Mouse (Mus musculus) colon, adult 2 months (tissue): ENCODE results near the gene Pramel1. TPM values are rescaled to one million over a fixed set of nuclear protein-coding genes. Genes with fewer than 3 reads are reported as not detected.

Source experiments
- polyA plus RNA-seq: library from polyadenylated mRNA; depleted of rRNA; stranded (reverse); fragments of >200 nt; gene quantifications from 2 replicates; pipeline ENCODE4 v1.2.3, GENCODE M21; 2012; rRNA removed

Gene Pramel1
- not detected in 2 replicates for polyA plus RNA-seq

DNA sequence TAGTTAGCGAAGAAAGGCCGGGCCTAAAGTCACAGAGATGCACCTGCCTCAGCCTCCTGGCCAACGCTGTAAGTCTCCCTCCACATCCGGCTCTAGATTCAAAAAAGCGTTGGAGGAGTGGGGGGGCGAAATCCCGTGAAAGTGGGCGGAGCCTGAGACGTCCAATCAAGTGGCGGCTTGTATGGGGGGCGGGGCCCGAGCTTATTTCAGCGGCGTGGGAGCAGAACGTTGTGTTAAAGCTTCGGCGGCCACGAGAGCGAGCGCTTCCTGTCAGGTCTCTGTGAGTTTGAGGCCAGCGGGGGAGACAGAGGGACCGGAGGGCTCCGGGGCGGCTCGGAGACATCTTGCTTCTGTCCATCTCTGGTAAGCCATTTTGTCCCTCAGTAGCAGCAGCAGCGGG, at the start of gene Pramel1:
Gene Pramel1, plus strand, starts transcription at position 248 of the 400 bp plus-strand sequence.

DNA sequence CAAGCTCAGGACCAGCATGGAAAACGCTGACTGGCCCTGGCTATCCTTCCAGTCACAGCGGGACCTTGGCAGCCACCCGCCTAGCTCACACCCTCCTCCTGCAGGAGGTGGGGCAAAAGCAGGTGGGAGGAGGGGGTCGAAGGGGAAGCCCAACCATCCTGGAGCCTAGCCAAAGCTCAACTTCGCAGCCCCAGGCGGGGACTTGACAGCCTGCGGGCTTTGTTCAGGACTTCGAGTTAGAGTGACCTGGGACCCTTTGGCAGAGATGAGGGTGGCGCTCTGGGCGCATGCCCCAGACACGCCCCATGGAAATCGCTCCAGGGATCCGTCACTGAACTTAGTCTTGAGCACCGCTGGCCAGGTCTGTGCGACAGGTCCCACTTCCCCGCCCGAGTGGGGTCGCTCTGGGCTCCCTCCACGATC, 44.7 kb upstream of the Pramel1 start, which contains the start of gene Lrrc38:
Gene Lrrc38, plus strand, starts transcription at position 274 of the 423 bp plus-strand sequence.

DNA sequence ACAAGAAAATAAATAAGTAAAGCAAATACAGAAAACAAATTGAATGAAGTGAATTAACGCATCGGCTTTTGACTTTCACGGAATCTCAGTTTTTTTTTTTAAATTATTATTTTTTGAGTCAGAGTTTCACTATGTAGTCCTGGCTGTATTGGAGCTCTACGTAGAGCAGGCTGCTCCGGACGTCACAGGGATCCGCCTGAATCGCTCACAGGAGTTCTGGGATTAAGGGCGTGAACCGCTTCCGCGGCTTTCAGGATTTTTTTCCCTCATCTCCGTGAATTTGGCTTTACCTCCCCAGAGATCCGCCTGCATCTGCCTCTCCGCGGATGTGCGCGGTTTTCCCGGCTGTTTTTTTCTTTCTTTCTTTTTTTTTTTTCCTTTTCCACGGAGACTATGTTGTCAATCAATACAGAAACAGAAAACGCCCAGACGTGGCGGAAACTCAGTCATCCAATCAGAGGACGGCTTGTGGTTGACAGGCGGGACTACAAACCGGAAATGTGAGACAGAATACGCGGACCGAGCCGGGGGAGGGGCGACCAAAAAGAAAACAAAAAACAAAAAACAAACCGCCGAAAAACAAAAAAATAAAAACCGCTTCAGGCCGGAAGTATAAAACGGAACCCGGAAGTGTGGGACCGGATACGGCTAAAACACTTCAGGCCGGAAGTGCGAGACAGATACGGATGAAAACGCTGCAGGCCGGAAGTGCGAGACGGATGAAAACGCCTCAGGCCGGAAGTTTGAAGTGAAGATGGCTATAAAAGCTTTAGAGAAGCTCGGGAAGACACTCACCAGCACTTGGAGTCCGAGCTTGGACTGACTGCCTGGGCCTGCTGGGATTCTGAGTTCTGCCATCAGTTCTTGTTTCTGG, 18.2 kb downstream of the Pramel1 start, which contains the start of gene Pramef8:
Gene Pramef8, plus strand, starts transcription at position 208 of the 874 bp plus-strand sequence.

Other genes starting within 250 kb of the Pramel1 start
- 6.4 and 7.3 TPM in 2 replicates for gene Prdm2, start 181.4 kb upstream of the Pramel1 start, polyA plus RNA-seq
- 3.1 and 3.3 TPM in 2 replicates for gene Pdpn, start 94.9 kb upstream of the Pramel1 start, polyA plus RNA-seq
- 0.06 TPM in 1 of 2 replicates, not detected in the other for gene Lrrc38, start 44.7 kb upstream of the Pramel1 start, polyA plus RNA-seq
- 5.8 and 5.9 TPM in 2 replicates for gene Pramef8, start 18.0 kb downstream of the Pramel1 start, polyA plus RNA-seq
- not detected in 2 replicates for gene Oog4, start 55.9 kb downstream of the Pramel1 start, polyA plus RNA-seq
- gene Gm13043, start 116.9 kb downstream of the Pramel1 start, polyA plus RNA-seq: not detected in 2 replicates
- gene Gm13040, start 141.5 kb downstream of the Pramel1 start, polyA plus RNA-seq: not detected in 2 replicates
- gene BC080695, start 157.3 kb downstream of the Pramel1 start, polyA plus RNA-seq: not detected in 2 replicates
- gene Gm13057, start 157.3 kb downstream of the Pramel1 start, polyA plus RNA-seq: not detected in 2 replicates
- gene Gm13083, start 220.6 kb downstream of the Pramel1 start, polyA plus RNA-seq: not detected in 2 replicates